Mouse (Mus musculus) forebrain, postnatal 0 days (tissue): ENCODE results near the gene AC109138.7. TPM values are rescaled to one million over a fixed set of nuclear protein-coding genes. Genes with fewer than 3 reads are reported as not detected.

Experiments used
- ATAC-seq: fragments of 200-750 bp; cut with Nextera tagmentation; 2 replicates; pipeline ENCODE4 v1.8.0; 2017; ENCODE audit warnings: mild to moderate bottlenecking, moderate library complexity
- DNase-seq: peaks from one replicate; pipeline ENCODE4 v3.0.0-alpha.2; 2015
- H3K27ac ChIP-seq: fragments of 300-500 bp; sonication (generic); 2 replicates; pipeline ENCODE4 v1.5.1; 2014; ENCODE audit warnings: low read depth, mild to moderate bottlenecking, antibody characterized with exemption, low read length, moderate library complexity, mixed read lengths
- H3K27me3 ChIP-seq: fragments of 300-500 bp; sonication (generic); 2 replicates; pipeline ENCODE4 v1.6.1; 2014; ENCODE audit warnings: mild to moderate bottlenecking, low read length, mixed read lengths; ENCODE audit not compliant: insufficient read depth
- H3K36me3 ChIP-seq: fragments of 300-500 bp; sonication (generic); 2 replicates; pipeline ENCODE4 v1.6.1; 2014; ENCODE audit warnings: mild to moderate bottlenecking, moderate library complexity; ENCODE audit not compliant: insufficient read depth
- H3K4me1 ChIP-seq: fragments of 300-500 bp; sonication (generic); 2 replicates; pipeline ENCODE4 v1.6.1; 2014; ENCODE audit warnings: antibody characterized with exemption; ENCODE audit not compliant: insufficient read depth
- H3K4me2 ChIP-seq: fragments of 300-500 bp; sonication (generic); 2 replicates; pipeline ENCODE4 v1.6.1; 2014; ENCODE audit warnings: low read depth, mild to moderate bottlenecking, moderate library complexity
- H3K4me3 ChIP-seq: fragments of 300-500 bp; sonication (generic); 2 replicates; pipeline ENCODE4 v1.5.1; 2014; ENCODE audit warnings: low read depth, low read length, mixed read lengths
- H3K9ac ChIP-seq: fragments of 300-500 bp; sonication (generic); 2 replicates; pipeline ENCODE4 v1.6.1; 2014; ENCODE audit warnings: mild to moderate bottlenecking
- H3K9me3 ChIP-seq: fragments of 300-500 bp; sonication (generic); 2 replicates; pipeline ENCODE4 v1.6.1; 2016; ENCODE audit warnings: low read length
- CTCF ChIP-seq: sonication (generic); IDR thresholded peaks from 2 replicates; pipeline ENCODE4 v1.5.1; 2016; ENCODE audit warnings: antibody characterized with exemption, control low read depth, low read depth
- WGBS: fragments of 180-500 bp; shearing (Covaris S2); extraction: QIAGEN DNeasy Blood & Tissue Kit; methylation state at CpG from one replicate; pipeline ENCODE4 v1.1.7; 2014; 5-methylcytosine and 5-hydroxymethylcytosine counted together
- polyA plus RNA-seq: library from polyadenylated mRNA; unstranded; fragments of >200 nt; fragmentation: Nextera tagmentation; extraction: Ambion mirVana; gene quantifications from 2 replicates; pipeline ENCODE4 v1.2.1, GENCODE M21; 2015
- total RNA-seq: library from RNA; depleted of rRNA; stranded (reverse); fragments of >200 nt; gene quantifications from 2 replicates; pipeline ENCODE4 v1.2.3, GENCODE M21; 2014

Gene AC109138.7
- total and polyA plus RNA-seq, 2 experiments from 2014 or later, result not detected

GRCm38 (mm10) chr19:4262756-4263155 lies 48.6 kb downstream of the AC109138.7 start:
- Histone ChIP-seq H3K36me3 (no peaks in the 10 kb centered on the region), H3K4me2 (no peak overlapping the region), H3K27me3 (no peaks in the 10 kb centered on the region), H3K9me3 (no peaks in the 10 kb centered on the region), H3K9ac (no peak overlapping the region), H3K27ac (no peak overlapping the region), H3K4me1 (peaks cover 4% of the 10 kb centered on the region; the same call in 1 of the 2 replicates), H3K4me3 (no peak overlapping the region)
- TF ChIP-seq CTCF, result no peak
- WGBS, result 75% methylated on average over 6 of the region's 6 CpGs
- ATAC-seq (no peak), DNase-seq (no peak)

- Histone ChIP-seq H3K4me3 (no peak overlapping the region), H3K9me3 (no peaks in the 10 kb centered on the region), H3K4me2 (no peak overlapping the region), H3K4me1 (no peaks in the 10 kb centered on the region), H3K9ac (no peak overlapping the region), H3K27me3 (no peaks in the 10 kb centered on the region), H3K36me3 (no peaks in the 10 kb centered on the region), H3K27ac (no peak overlapping the region)
- WGBS, result 69% methylated on average over 14 of the region's 14 CpGs
- DNase-seq (no peak), ATAC-seq (no peak)
- TF ChIP-seq CTCF, result no peak
Measured at GRCm38 (mm10) chr19:4263702-4264101, 49.5 kb downstream of the AC109138.7 start.

GRCm38 (mm10) chr19:4264171-4264780 lies 50.1 kb downstream of the AC109138.7 start:
- Histone ChIP-seq H3K4me2 (no peak overlapping the region), H3K4me3 (no peak overlapping the region), H3K36me3 (no peaks in the 10 kb centered on the region), H3K27me3 (no peaks in the 10 kb centered on the region), H3K4me1 (no peaks in the 10 kb centered on the region), H3K27ac (no peak overlapping the region), H3K9me3 (no peaks in the 10 kb centered on the region), H3K9ac (no peak overlapping the region)
- ATAC-seq (no peak), DNase-seq (no peak)
- 93% methylated on average over 6 of the region's 6 CpGs for WGBS
- no peak for TF ChIP-seq CTCF

- 63% methylated on average over 4 of the region's 4 CpGs for WGBS
- DNase-seq, result no peak
- no peak for ATAC-seq
- Histone ChIP-seq H3K4me2 (no peak overlapping the region), H3K9me3 (no peaks in the 10 kb centered on the region), H3K4me1 (no peaks in the 10 kb centered on the region), H3K9ac (no peak overlapping the region), H3K4me3 (no peak overlapping the region), H3K27me3 (no peaks in the 10 kb centered on the region), H3K27ac (no peak overlapping the region), H3K36me3 (peaks cover 10% of the 10 kb centered on the region)
- TF ChIP-seq CTCF, result 0 out of 2 replicates have a peak, but pooled peaks have one; percentile 9
Measured at GRCm38 (mm10) chr19:4265956-4266355, 51.8 kb downstream of the AC109138.7 start.

- Histone ChIP-seq H3K4me1 (no peaks in the 10 kb centered on the region), H3K27me3 (no peaks in the 10 kb centered on the region), H3K9me3 (no peaks in the 10 kb centered on the region), H3K9ac (peak within 1 kb of the TSS; percentile 40), H3K4me2 (peak within 1 kb of the TSS; percentile 46), H3K27ac (no peak within 1 kb of the TSS), H3K4me3 (peak within 1 kb of the TSS; percentile 26), H3K36me3 (peaks cover 22% of the 10 kb centered on the region)
- WGBS, result 7% methylated on average over 46 of the region's 46 CpGs
- ATAC-seq (peak; percentile 49), DNase-seq (peak; percentile 15)
- TF ChIP-seq CTCF, result no peak
Measured at GRCm38 (mm10) chr19:4268566-4269361, 54.6 kb downstream of the AC109138.7 start, which contains the start of gene Ssh3. Ssh3 (minus strand) TSS chr19:4269180.

- H3K4me3 ChIP-seq, result no peak overlapping the region
- peaks cover 22% of the 10 kb centered on the region for H3K36me3 ChIP-seq
- TF ChIP-seq CTCF, result no peak
- H3K27me3 ChIP-seq, result no peaks in the 10 kb centered on the region
- 82% methylated on average over 6 of the region's 6 CpGs for WGBS
- no peaks in the 10 kb centered on the region for H3K4me1 ChIP-seq
- H3K9ac ChIP-seq, result no peak overlapping the region
- H3K27ac ChIP-seq, result no peak overlapping the region
- DNase-seq (no peak), ATAC-seq (no peak)
- no peaks in the 10 kb centered on the region for H3K9me3 ChIP-seq
- H3K4me2 ChIP-seq, result no peak overlapping the region
Measured at GRCm38 (mm10) chr19:4270187-4270586, 56.0 kb downstream of the AC109138.7 start.

GRCm38 (mm10) chr19:4270972-4271371 lies 56.8 kb downstream of the AC109138.7 start:
- Histone ChIP-seq H3K27ac (no peak overlapping the region), H3K4me1 (no peaks in the 10 kb centered on the region), H3K36me3 (peaks cover 25% of the 10 kb centered on the region), H3K27me3 (no peaks in the 10 kb centered on the region), H3K9me3 (no peaks in the 10 kb centered on the region), H3K9ac (no peak overlapping the region), H3K4me3 (no peak overlapping the region), H3K4me2 (no peak overlapping the region)
- DNase-seq, result no peak
- no peak for ATAC-seq
- 97% methylated on average over 11 of the region's 11 CpGs for WGBS
- TF ChIP-seq CTCF, result no peak
